Mouse (Mus musculus): ENCODE measurements around the gene Ints7. TPM values are rescaled to one million over a fixed set of nuclear protein-coding genes. Genes with fewer than 3 reads are reported as not detected.

The Ints7 gene
- polyA plus RNA-seq, 1 experiment from 2014 or later = 11.0 TPM

GRCm38 (mm10) chr1:191540300-191540699 lies 35.1 kb upstream of the Ints7 start:
- 93% methylated on average over 2 of the region's 2 CpGs for WGBS (ENCODE audit: insufficient replicate concordance)
- no peaks in the 10 kb centered on the region for H3K9me3 ChIP-seq (ENCODE audit: low read length)
- no peak for TF ChIP-seq CTCF (IDR thresholded peaks at IDR 0.05; ENCODE audit: low read depth)
- no peak for TF ChIP-seq EP300 (IDR thresholded peaks at IDR 0.05; ENCODE audit: low read depth)
- H3K4me3 ChIP-seq (ENCODE audit: low read depth, low read length) = no peak overlapping the region
- no peaks in the 10 kb centered on the region for H3K27me3 ChIP-seq (ENCODE audit: insufficient read depth, low read length)
- DNase-seq (no peak), ATAC-seq (no peak)
- no peak overlapping the region for H3K9ac ChIP-seq (replicated peaks)
- no peak overlapping the region for H3K27ac ChIP-seq (ENCODE audit: low read depth)
- H3K4me1 ChIP-seq (ENCODE audit: insufficient read depth) = no peaks in the 10 kb centered on the region
- peaks cover 49% of the 10 kb centered on the region for H3K36me3 ChIP-seq (replicated peaks; ENCODE audit: insufficient read depth, low read length)
- H3K4me2 ChIP-seq (ENCODE audit: low read depth, low read length) = no peak overlapping the region

- ATAC-seq = no peak
- WGBS (ENCODE audit: insufficient replicate concordance) = 87% methylated on average over 9 of the region's 9 CpGs
- peaks cover 55% of the 10 kb centered on the region for H3K36me3 ChIP-seq (replicated peaks; ENCODE audit: insufficient read depth, low read length)
These were observed 34.4 kb upstream of the Ints7 start for GRCm38 (mm10) chr1:191541014-191541413.

GRCm38 (mm10) chr1:191541619-191542018 lies 33.8 kb upstream of the Ints7 start:
- no peak overlapping the region for H3K4me2 ChIP-seq (ENCODE audit: low read depth, low read length)
- ATAC-seq (no peak), DNase-seq (no peak)
- H3K4me3 ChIP-seq (ENCODE audit: low read depth, low read length) = no peak overlapping the region
- peaks cover 59% of the 10 kb centered on the region for H3K36me3 ChIP-seq (replicated peaks; ENCODE audit: insufficient read depth, low read length)
- no peaks in the 10 kb centered on the region for H3K9me3 ChIP-seq (ENCODE audit: low read length)
- H3K27me3 ChIP-seq (ENCODE audit: insufficient read depth, low read length) = no peaks in the 10 kb centered on the region
- H3K27ac ChIP-seq (ENCODE audit: low read depth) = no peak overlapping the region
- WGBS (ENCODE audit: insufficient replicate concordance) = 70% methylated on average over 4 of the region's 4 CpGs
- no peaks in the 10 kb centered on the region for H3K4me1 ChIP-seq (ENCODE audit: insufficient read depth)
- TF ChIP-seq EP300 (IDR thresholded peaks at IDR 0.05; ENCODE audit: low read depth) = no peak
- no peak for TF ChIP-seq CTCF (IDR thresholded peaks at IDR 0.05; ENCODE audit: low read depth)
- no peak overlapping the region for H3K9ac ChIP-seq (replicated peaks)

More at GRCm38 (mm10) chr1:191541014-191541413, 34.4 kb upstream of the Ints7 start:
- TF ChIP-seq EP300 (IDR thresholded peaks at IDR 0.05; ENCODE audit: low read depth) (no peak), CTCF (IDR thresholded peaks at IDR 0.05; ENCODE audit: low read depth) (no peak)
- Histone ChIP-seq H3K9ac (replicated peaks) (no peak overlapping the region), H3K27me3 (ENCODE audit: insufficient read depth, low read length) (no peaks in the 10 kb centered on the region), H3K4me2 (ENCODE audit: low read depth, low read length) (no peak overlapping the region), H3K4me1 (ENCODE audit: insufficient read depth) (no peaks in the 10 kb centered on the region), H3K4me3 (ENCODE audit: low read depth, low read length) (no peak overlapping the region), H3K27ac (ENCODE audit: low read depth) (no peak overlapping the region), H3K9me3 (ENCODE audit: low read length) (no peaks in the 10 kb centered on the region)
- DNase-seq = no peak

DNA sequence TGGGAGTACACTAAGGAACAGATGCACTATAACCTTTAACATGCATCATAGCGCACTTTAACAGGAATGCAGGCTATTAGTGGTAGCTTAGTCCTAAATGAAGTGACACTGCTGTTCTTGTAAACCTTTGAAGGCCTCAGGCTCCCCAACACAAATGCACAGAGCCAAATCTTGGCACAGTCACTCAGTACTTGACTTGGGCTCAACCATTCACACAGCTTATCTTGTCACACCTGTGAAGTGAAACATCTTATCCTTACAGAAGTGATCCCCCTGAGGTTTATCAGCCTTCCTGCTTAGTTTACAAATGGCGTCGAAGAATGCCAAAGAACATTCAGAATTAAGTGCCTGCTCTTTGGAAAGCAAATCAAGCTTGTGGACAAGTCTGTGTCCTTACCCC lies 31.7 kb upstream of the Ints7 start:
- Histone ChIP-seq H3K9ac (replicated peaks) (no peak overlapping the region), H3K4me2 (ENCODE audit: low read depth, low read length) (no peak overlapping the region), H3K4me1 (ENCODE audit: insufficient read depth) (no peaks in the 10 kb centered on the region), H3K9me3 (ENCODE audit: low read length) (no peaks in the 10 kb centered on the region), H3K36me3 (replicated peaks; ENCODE audit: insufficient read depth, low read length) (peaks cover 68% of the 10 kb centered on the region), H3K27ac (ENCODE audit: low read depth) (no peak overlapping the region), H3K4me3 (ENCODE audit: low read depth, low read length) (no peak overlapping the region), H3K27me3 (ENCODE audit: insufficient read depth, low read length) (no peaks in the 10 kb centered on the region)
- 75% methylated on average over 3 of the region's 3 CpGs for WGBS (ENCODE audit: insufficient replicate concordance)
- DNase-seq = no peak
- TF ChIP-seq EP300 (IDR thresholded peaks at IDR 0.05; ENCODE audit: low read depth) (no peak), CTCF (IDR thresholded peaks at IDR 0.05; ENCODE audit: low read depth) (no peak)
- no peak for ATAC-seq

DNA sequence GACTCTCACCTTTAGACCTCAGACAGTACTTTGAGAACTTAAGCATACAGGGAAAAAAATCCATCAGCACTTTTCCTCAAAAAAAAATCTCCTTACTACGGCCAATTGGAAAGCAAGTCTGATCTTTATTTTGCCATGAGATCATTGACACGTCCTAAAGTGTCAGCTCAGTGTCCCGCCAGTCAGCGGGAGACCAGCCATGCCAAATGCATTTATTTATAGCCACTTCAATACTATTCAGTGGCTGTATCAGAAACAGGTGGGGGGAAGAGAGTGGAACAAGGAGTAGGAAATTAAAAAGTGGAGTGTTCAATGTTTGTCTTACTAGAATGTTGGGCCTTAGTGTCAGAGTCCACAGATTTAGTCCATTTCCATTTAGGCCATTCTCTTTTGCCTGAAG lies 24.6 kb upstream of the Ints7 start:
- H3K4me2 ChIP-seq (ENCODE audit: low read depth, low read length) = no peak overlapping the region
- no peak for DNase-seq
- H3K4me1 ChIP-seq (ENCODE audit: insufficient read depth) = no peaks in the 10 kb centered on the region
- H3K9ac ChIP-seq (replicated peaks) = no peak overlapping the region
- H3K36me3 ChIP-seq (replicated peaks; ENCODE audit: insufficient read depth, low read length) = peaks cover 49% of the 10 kb centered on the region
- H3K4me3 ChIP-seq (ENCODE audit: low read depth, low read length) = no peak overlapping the region
- no peaks in the 10 kb centered on the region for H3K27me3 ChIP-seq (ENCODE audit: insufficient read depth, low read length)
- WGBS (ENCODE audit: insufficient replicate concordance) = 84% methylated on average over 4 of the region's 4 CpGs
- TF ChIP-seq CTCF (IDR thresholded peaks at IDR 0.05; ENCODE audit: low read depth) = no peak
- no peak for TF ChIP-seq EP300 (IDR thresholded peaks at IDR 0.05; ENCODE audit: low read depth)
- no peaks in the 10 kb centered on the region for H3K9me3 ChIP-seq (ENCODE audit: low read length)
- no peak overlapping the region for H3K27ac ChIP-seq (ENCODE audit: low read depth)
- no peak for ATAC-seq

- Histone ChIP-seq H3K4me2 (ENCODE audit: low read depth, low read length) (no peak overlapping the region), H3K27ac (ENCODE audit: low read depth) (no peak overlapping the region), H3K36me3 (replicated peaks; ENCODE audit: insufficient read depth, low read length) (peaks cover 52% of the 10 kb centered on the region), H3K9ac (replicated peaks) (no peak overlapping the region), H3K27me3 (ENCODE audit: insufficient read depth, low read length) (no peaks in the 10 kb centered on the region), H3K4me1 (ENCODE audit: insufficient read depth) (no peaks in the 10 kb centered on the region), H3K4me3 (ENCODE audit: low read depth, low read length) (no peak overlapping the region), H3K9me3 (ENCODE audit: low read length) (no peaks in the 10 kb centered on the region)
- ATAC-seq (peak; percentile 25; the same call in 1 of the 2 replicates), DNase-seq (no peak)
- WGBS (ENCODE audit: insufficient replicate concordance) = 74% methylated on average over 8 of the region's 8 CpGs
- TF ChIP-seq CTCF (IDR thresholded peaks at IDR 0.05; ENCODE audit: low read depth) (no peak), EP300 (IDR thresholded peaks at IDR 0.05; ENCODE audit: low read depth) (peak; percentile 60; the same call in 1 of the 2 replicates)
These were observed 18.3 kb upstream of the Ints7 start for GRCm38 (mm10) chr1:191557109-191557508.

GRCm38 (mm10) chr1:191559779-191560178 lies 15.7 kb upstream of the Ints7 start:
- Histone ChIP-seq H3K9me3 (ENCODE audit: low read length) (no peaks in the 10 kb centered on the region), H3K4me1 (ENCODE audit: insufficient read depth) (no peaks in the 10 kb centered on the region), H3K27me3 (ENCODE audit: insufficient read depth, low read length) (no peaks in the 10 kb centered on the region), H3K4me3 (ENCODE audit: low read depth, low read length) (no peak overlapping the region), H3K9ac (replicated peaks) (no peak overlapping the region), H3K36me3 (replicated peaks; ENCODE audit: insufficient read depth, low read length) (peaks cover 46% of the 10 kb centered on the region), H3K27ac (ENCODE audit: low read depth) (no peak overlapping the region), H3K4me2 (ENCODE audit: low read depth, low read length) (no peak overlapping the region)
- no peak for DNase-seq
- TF ChIP-seq CTCF (IDR thresholded peaks at IDR 0.05; ENCODE audit: low read depth) (no peak), EP300 (IDR thresholded peaks at IDR 0.05; ENCODE audit: low read depth) (0 out of 2 replicates have a peak, but pooled peaks have one; percentile 10)
- 0 out of 2 replicates have a peak, but pooled peaks have one; percentile 38 for ATAC-seq
- 78% methylated on average over 5 of the region's 5 CpGs for WGBS (ENCODE audit: insufficient replicate concordance)
